In the genomic region with DNA sequence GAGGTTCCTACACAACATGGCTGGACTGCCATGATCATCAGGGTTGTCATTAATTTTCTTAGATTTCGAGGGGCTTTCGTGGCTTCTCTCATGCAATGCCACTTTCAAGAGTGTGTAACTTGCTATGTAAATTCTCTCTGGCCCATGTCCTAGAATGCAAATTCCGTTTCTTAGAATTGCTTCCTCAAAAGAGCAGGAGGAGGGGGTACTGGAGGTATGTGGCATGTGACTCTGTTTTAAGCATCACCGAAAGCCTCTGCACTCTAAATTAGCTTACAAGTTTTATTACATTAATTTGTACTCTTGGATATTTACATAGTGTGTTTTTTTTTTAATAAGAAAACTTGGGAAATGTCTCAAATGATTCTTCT, we compare ENCODE assay signal across 28 mouse cellular contexts.
DNase-seq lines count a peak whose midpoint lies in the region; ATAC-seq and TF ChIP-seq lines count a peak whose summit lies in the region.
"Had no signal": no experiment of that assay in that cellular context is flagged by ENCODE, and none has a peak within 500 bp of the region (broad histone marks: within the 10 kb centered on the region; RNA-seq: fewer than 3 reads in every experiment).

No protein-coding gene starts in this region.

- no peak for TF ChIP-seq RAD21 in CH12.LX (IDR thresholded peaks at IDR 0.05; ENCODE audit: low read depth, low read length)

- H3K79me2 ChIP-seq in CH12.LX (replicated peaks; ENCODE audit: control insufficient read depth, extremely low read depth, insufficient read depth, poor library complexity, severe bottlenecking): no peaks in the 10 kb centered on the region; the same call in 1 of the 2 replicates

- peak; percentile 27; the same call in 1 of the 2 replicates for TF ChIP-seq POLR2A in CH12.LX (IDR thresholded peaks at IDR 0.05; ENCODE audit: low read depth, low read length)

- H3K9me3 ChIP-seq in forebrain, embryonic 15.5 days: no peaks in the 10 kb centered on the region
- H3K9me3 ChIP-seq in forebrain, embryonic 10.5 days: no peaks in the 10 kb centered on the region
- no peaks in the 10 kb centered on the region for H3K9me3 ChIP-seq in hindbrain, postnatal 0 days (ENCODE audit: low read length)
- no peaks in the 10 kb centered on the region for H3K9me3 ChIP-seq in hindbrain, embryonic 13.5 days
- no peaks in the 10 kb centered on the region for H3K9me3 ChIP-seq in CH12.LX (replicated peaks; ENCODE audit: low read length)
- no peaks in the 10 kb centered on the region for H3K9me3 ChIP-seq in forebrain, postnatal 0 days (ENCODE audit: low read length)
- H3K9me3 ChIP-seq: embryonic facial prominence, embryonic 13.5 days; heart, embryonic 12.5 days; kidney, embryonic 15.5 days; limb, embryonic 12.5 days; liver, embryonic 15.5 days had no signal

- 33% methylated on average over 4 of the region's 4 CpGs for WGBS in forebrain, embryonic 15.5 days
- WGBS in forebrain, embryonic 10.5 days: 90% methylated on average over 4 of the region's 4 CpGs
- 58% methylated on average over 4 of the region's 4 CpGs for WGBS in hindbrain, postnatal 0 days
- 79% methylated on average over 4 of the region's 4 CpGs for WGBS in hindbrain, embryonic 13.5 days
- WGBS in forebrain, postnatal 0 days: 31% methylated on average over 4 of the region's 4 CpGs

- dilution Hi-C loops in CH12.LX (cut with MboI; ENCODE audit: extremely low pct_ligation_motif_present, extremely low pct_unique_long_range_greater_than_20kb, low sequenced_read_pairs): no loop called here

- peak; percentile 89 for ATAC-seq in forebrain, embryonic 15.5 days (replicated peaks)
- 0 out of 2 replicates have a peak, but pooled peaks have one; percentile 32 for ATAC-seq in hindbrain, postnatal 0 days
- ATAC-seq in hindbrain, embryonic 13.5 days (ENCODE audit: low FRiP score): no peak
- ATAC-seq in forebrain, postnatal 0 days: peak; percentile 77

- H3K4me3 ChIP-seq in forebrain, embryonic 15.5 days: no peak overlapping the region
- H3K4me3 ChIP-seq in forebrain, embryonic 10.5 days: no peak overlapping the region
- no peak overlapping the region for H3K4me3 ChIP-seq in hindbrain, postnatal 0 days (ENCODE audit: low read length)
- no peak overlapping the region for H3K4me3 ChIP-seq in hindbrain, embryonic 13.5 days
- peak overlapping the region in 1 of 3 experiments; percentile 9 for H3K4me3 ChIP-seq in CH12.LX (replicated peaks in 1 of 3; ENCODE audit: low read depth in 2 of 3, low read length in 2 of 3, poor library complexity in 1 of 3)
- no peak overlapping the region for H3K4me3 ChIP-seq in forebrain, postnatal 0 days (ENCODE audit: low read depth, low read length)
- H3K4me3 ChIP-seq: embryonic facial prominence, embryonic 13.5 days; heart, embryonic 12.5 days; kidney, embryonic 15.5 days; left cerebral cortex, adult 2 months; limb, embryonic 12.5 days; liver, embryonic 15.5 days had no signal

- peaks cover 10% of the 10 kb centered on the region; the same call in 1 of the 2 replicates for H3K4me1 ChIP-seq in forebrain, embryonic 15.5 days
- no peaks in the 10 kb centered on the region for H3K4me1 ChIP-seq in forebrain, embryonic 10.5 days
- H3K4me1 ChIP-seq in hindbrain, postnatal 0 days (ENCODE audit: insufficient read depth, low read length): no peaks in the 10 kb centered on the region
- H3K4me1 ChIP-seq in hindbrain, embryonic 13.5 days (replicated peaks): no peaks in the 10 kb centered on the region
- peaks cover 15 to 46% of the 10 kb centered on the region in 2 experiments for H3K4me1 ChIP-seq in CH12.LX (ENCODE audit: control insufficient read depth in 1 of 2, insufficient read depth in 2 of 2)
- H3K4me1 ChIP-seq in forebrain, postnatal 0 days (ENCODE audit: insufficient read depth): peaks cover 4% of the 10 kb centered on the region
- H3K4me1 ChIP-seq: embryonic facial prominence, embryonic 13.5 days; heart, embryonic 12.5 days; kidney, embryonic 15.5 days; limb, embryonic 12.5 days; liver, embryonic 15.5 days had no signal

- H3K36me3 ChIP-seq in forebrain, embryonic 15.5 days: no peaks in the 10 kb centered on the region
- H3K36me3 ChIP-seq in forebrain, embryonic 10.5 days (replicated peaks): no peaks in the 10 kb centered on the region
- no peaks in the 10 kb centered on the region; the same call in 1 of the 2 replicates for H3K36me3 ChIP-seq in hindbrain, postnatal 0 days (ENCODE audit: insufficient read depth, low read length)
- H3K36me3 ChIP-seq in hindbrain, embryonic 13.5 days: no peaks in the 10 kb centered on the region
- peaks cover 5 to 8% of the 10 kb centered on the region in 2 experiments for H3K36me3 ChIP-seq in CH12.LX (replicated peaks in 1 of 2; ENCODE audit: control insufficient read depth in 1 of 2, insufficient read depth in 1 of 2, low read length in 1 of 2)
- H3K36me3 ChIP-seq in forebrain, postnatal 0 days (ENCODE audit: insufficient read depth): no peaks in the 10 kb centered on the region
- H3K36me3 ChIP-seq: embryonic facial prominence, embryonic 13.5 days; heart, embryonic 12.5 days; liver, embryonic 15.5 days had no signal

- TF ChIP-seq CTCF in hindbrain, postnatal 0 days (IDR thresholded peaks at IDR 0.05; ENCODE audit: low read depth): no peak
- TF ChIP-seq CTCF in CH12.LX (conservative IDR thresholded peaks at IDR 0.05 in 1 of 2, IDR thresholded peaks at IDR 0.05 in 1 of 2; ENCODE audit: low read depth in 2 of 2, low read length in 2 of 2): no peak
- no peak for TF ChIP-seq CTCF in forebrain, postnatal 0 days (IDR thresholded peaks at IDR 0.05; ENCODE audit: low read depth)

- no peak overlapping the region for H3K4me2 ChIP-seq in forebrain, embryonic 15.5 days (replicated peaks)
- 0 out of 2 replicates have a peak overlapping the region, but pooled peaks have one; percentile 3 for H3K4me2 ChIP-seq in hindbrain, postnatal 0 days (ENCODE audit: low read depth, low read length)
- no peak overlapping the region for H3K4me2 ChIP-seq in hindbrain, embryonic 13.5 days
- H3K4me2 ChIP-seq in CH12.LX (ENCODE audit: insufficient read depth, low read depth, poor library complexity, severe bottlenecking): peak overlapping the region; percentile 76
- peak overlapping the region; percentile 6; the same call in 1 of the 2 replicates for H3K4me2 ChIP-seq in forebrain, postnatal 0 days (ENCODE audit: low read depth)
- H3K4me2 ChIP-seq: embryonic facial prominence, embryonic 13.5 days; heart, embryonic 12.5 days; kidney, embryonic 15.5 days; limb, embryonic 12.5 days; liver, embryonic 15.5 days; lung, embryonic 14.5 days had no signal

- H3K27ac ChIP-seq in forebrain, embryonic 15.5 days (replicated peaks): peak overlapping the region; percentile 52; the same call in 1 of the 2 replicates
- H3K27ac ChIP-seq in forebrain, embryonic 10.5 days: no peak overlapping the region
- no peak overlapping the region for H3K27ac ChIP-seq in hindbrain, postnatal 0 days
- no peak overlapping the region for H3K27ac ChIP-seq in hindbrain, embryonic 13.5 days
- H3K27ac ChIP-seq in CH12.LX (ENCODE audit: insufficient read depth, low read depth): peak overlapping the region; percentile 91
- no peak overlapping the region for H3K27ac ChIP-seq in forebrain, postnatal 0 days (ENCODE audit: low read depth, low read length)
- H3K27ac ChIP-seq: embryonic facial prominence, embryonic 13.5 days; kidney, embryonic 15.5 days; left cerebral cortex, adult 2 months; limb, embryonic 12.5 days; liver, embryonic 15.5 days; stomach, postnatal 0 days had no signal

- no peaks in the 10 kb centered on the region for H3K27me3 ChIP-seq in forebrain, embryonic 15.5 days
- H3K27me3 ChIP-seq in forebrain, embryonic 10.5 days (ENCODE audit: poor library complexity, severe bottlenecking): no peaks in the 10 kb centered on the region
- H3K27me3 ChIP-seq in hindbrain, postnatal 0 days (ENCODE audit: insufficient read depth, low read length): no peaks in the 10 kb centered on the region
- H3K27me3 ChIP-seq in hindbrain, embryonic 13.5 days: no peaks in the 10 kb centered on the region
- H3K27me3 ChIP-seq in CH12.LX (replicated peaks): no peaks in the 10 kb centered on the region
- H3K27me3 ChIP-seq in forebrain, postnatal 0 days (ENCODE audit: insufficient read depth, low read length): no peaks in the 10 kb centered on the region
- H3K27me3 ChIP-seq: embryonic facial prominence, embryonic 13.5 days; heart, embryonic 12.5 days; kidney, embryonic 15.5 days; limb, embryonic 12.5 days; liver, embryonic 15.5 days had no signal

- in situ Hi-C loops in CH12.LX (cut with MboI; ENCODE audit: low pct_ligation_motif_present, low pct_unique_long_range_greater_than_20kb, low sequenced_read_pairs): no loop called here

- peak; percentile 71 for TF ChIP-seq EP300 in CH12.LX (IDR thresholded peaks at IDR 0.05; ENCODE audit: low read length)

- no peak overlapping the region for H3K9ac ChIP-seq in forebrain, embryonic 15.5 days (replicated peaks)
- H3K9ac ChIP-seq in hindbrain, postnatal 0 days (replicated peaks; ENCODE audit: low read length): no peak overlapping the region
- H3K9ac ChIP-seq in hindbrain, embryonic 13.5 days: no peak overlapping the region
- peak overlapping the region; percentile 39 for H3K9ac ChIP-seq in CH12.LX (ENCODE audit: insufficient read depth, low read depth)
- H3K9ac ChIP-seq in forebrain, postnatal 0 days: no peak overlapping the region
- H3K9ac ChIP-seq: embryonic facial prominence, embryonic 13.5 days; heart, embryonic 12.5 days; kidney, embryonic 15.5 days; limb, embryonic 12.5 days; liver, embryonic 15.5 days; lung, embryonic 14.5 days had no signal

- no peak for DNase-seq in forebrain, embryonic 10.5 days (ENCODE audit: extremely low spot score, low spot score)
- DNase-seq in hindbrain, postnatal 0 days (ENCODE audit: low spot score): peak; percentile 32
- peak; percentile 75 for DNase-seq in CH12.LX (ENCODE audit: extremely low read depth)
- peak; percentile 56 for DNase-seq in forebrain, postnatal 0 days
- DNase-seq in adipocyte (ENCODE audit: low spot score): no peak
- DNase-seq: adrenal gland, postnatal 25 days; cerebellum, adult 18-20 months; cerebellum, postnatal 10 days; gastrocnemius, postnatal 25 days; heart, adult 18-20 months; heart, postnatal 4 days; kidney, adult 18-20 months; kidney, postnatal 25 days; lung, embryonic 14.5 days; lung, postnatal 14 days; right cerebral cortex, adult 18-20 months; right cerebral cortex, postnatal 4 days; thymus, adult 18-20 months; thymus, postnatal 25 days had no signal

TF ChIP-seq in CH12.LX, 34 proteins besides CTCF, POLR2A, EP300 and RAD21 (continues in another document):
- TF ChIP-seq CHD1 (IDR thresholded peaks at IDR 0.05; ENCODE audit: low read depth, low read length) (no peak), JUND (conservative IDR thresholded peaks at IDR 0.05; ENCODE audit: low read depth, low read length) (0 out of 2 replicates have a peak, but pooled peaks have one; percentile 8), BHLHE40 (IDR thresholded peaks at IDR 0.05; ENCODE audit: low read depth, low read length) (peak; percentile 91), E2F4 (IDR thresholded peaks at IDR 0.05; ENCODE audit: insufficient replicate concordance, low read depth, low read length) (no peak), MEF2A (IDR thresholded peaks at IDR 0.05; ENCODE audit: borderline replicate concordance, low read depth, low read length) (no peak), GABPA (IDR thresholded peaks at IDR 0.05; ENCODE audit: insufficient replicate concordance, low read depth, low read length) (no peak), MXI1 (IDR thresholded peaks at IDR 0.05; ENCODE audit: low read depth, low read length) (no peak; the same call in 1 of the 2 replicates), SIN3A (IDR thresholded peaks at IDR 0.05; ENCODE audit: low read length) (no peak)

Comparison
In these comparisons a context has a peak if more than half of its experiments do, and no peak if none do; other contexts are left out.
1. H3K27ac ChIP-seq: peak in forebrain, embryonic 15.5 days (single experiment) and CH12.LX (single experiment); none in forebrain, embryonic 10.5 days (single experiment), hindbrain, postnatal 0 days (single experiment), hindbrain, embryonic 13.5 days (single experiment) and forebrain, postnatal 0 days (single experiment).
2. H3K4me2 ChIP-seq: peak in hindbrain, postnatal 0 days (single experiment), CH12.LX (single experiment) and forebrain, postnatal 0 days (single experiment); none in forebrain, embryonic 15.5 days (single experiment) and hindbrain, embryonic 13.5 days (single experiment).
3. DNase-seq: peak in hindbrain, postnatal 0 days (single experiment), CH12.LX (single experiment) and forebrain, postnatal 0 days (single experiment); none in forebrain, embryonic 10.5 days (single experiment) and adipocyte (single experiment).